Mouse (Mus musculus) heart, adult 2 months (tissue): Measurements from ENCODE around the gene Hectd3. TPM values are rescaled to one million over a fixed set of nuclear protein-coding genes. Genes with fewer than 3 reads are reported as not detected.

ENCODE experiments used
- DNase-seq, 2 experiments: peaks; one replicate each; pipeline ENCODE4 v3.0.0; 2021
- H3K27ac ChIP-seq: fragments of 200-600 bp; 2 replicates; pipeline ENCODE4 v1.8.1; 2022
- H3K27me3 ChIP-seq: fragments of 200-500 bp; 2 replicates; pipeline ENCODE4 v1.6.1; 2012; ENCODE audit warnings: mild to moderate bottlenecking, low read length, inconsistent platforms, mixed read lengths; ENCODE audit not compliant: control insufficient read depth, insufficient read depth
- H3K36me3 ChIP-seq: fragments of 200-500 bp; 2 replicates; pipeline ENCODE4 v1.6.1; 2012; ENCODE audit warnings: low read length, inconsistent platforms; ENCODE audit not compliant: control insufficient read depth, insufficient read depth
- H3K4me1 ChIP-seq: fragments of 200-500 bp; 2 replicates; pipeline ENCODE4 v1.6.1; 2011; ENCODE audit warnings: low read length; ENCODE audit not compliant: control insufficient read depth, insufficient read depth
- H3K4me3 ChIP-seq: fragments of 200-600 bp; 2 replicates; pipeline ENCODE4 v1.8.1; 2022
- H3K79me2 ChIP-seq: fragments of 200-500 bp; replicated peaks from 2 replicates; pipeline ENCODE4 v1.6.1; 2012; ENCODE audit warnings: mild to moderate bottlenecking, inconsistent platforms, low read length, moderate library complexity, mixed read lengths; ENCODE audit not compliant: control insufficient read depth, insufficient read depth
- H3K9ac ChIP-seq: fragments of 200-500 bp; 2 replicates; pipeline ENCODE4 v1.6.1; 2012; ENCODE audit warnings: low read depth, mild to moderate bottlenecking, control low read depth, inconsistent platforms, low read length, mixed read lengths
- CTCF ChIP-seq: fragments of 200-600 bp; IDR thresholded peaks from 2 replicates; pipeline ENCODE4 v1.8.1; 2022; ENCODE audit warnings: antibody characterized with exemption, mild to moderate bottlenecking, moderate library complexity
- EP300 ChIP-seq: fragments of 200-500 bp; IDR thresholded peaks from 2 replicates; pipeline ENCODE4 v1.6.1; 2011; ENCODE audit warnings: low read depth, low read length, control low read depth; ENCODE audit not compliant: insufficient read depth
- POLR2A ChIP-seq: fragments of 200-500 bp; IDR thresholded peaks from 2 replicates; pipeline ENCODE4 v1.6.1; 2011; ENCODE audit warnings: mild to moderate bottlenecking, low read depth, low read length, control low read depth; ENCODE audit not compliant: insufficient read depth
- WGBS: fragments of 180-500 bp; shearing (Covaris S2); methylation state at CpG from one replicate; pipeline ENCODE4 v1.1.7; 2018; 5-methylcytosine and 5-hydroxymethylcytosine counted together
- intact Hi-C: fragments of 180-260 bp; cut with DNase I; formaldehyde crosslinking; loops from one replicate; pipeline ENCODE4 v1.15.1; 2025
- polyA plus RNA-seq: library from polyadenylated mRNA; depleted of rRNA; stranded (reverse); fragments of >200 nt; gene quantifications from 2 replicates; pipeline ENCODE4 v1.2.3, GENCODE M21; 2012
- total RNA-seq, 2 experiments: library from RNA; stranded (reverse); gene quantifications; 2 replicates each; pipeline ENCODE4 v1.2.3; 2021

Hectd3 gene
- total and polyA plus RNA-seq, 3 experiments = 14.0 to 31.0 (median 20.6) TPM

GRCm38 (mm10) chr4:117001957-117002356 is 6.8 kb downstream of the Hectd3 start:
- no peak for DNase-seq
- H3K4me1 ChIP-seq = no peaks in the 10 kb centered on the region
- H3K36me3 ChIP-seq = no peaks in the 10 kb centered on the region
- no peak for TF ChIP-seq POLR2A
- no peak for TF ChIP-seq EP300
- no peak for TF ChIP-seq CTCF
- no peak overlapping the region for H3K27ac ChIP-seq
- H3K79me2 ChIP-seq = no peaks in the 10 kb centered on the region
- no peak overlapping the region for H3K4me3 ChIP-seq
- H3K27me3 ChIP-seq = no peaks in the 10 kb centered on the region
- no peak overlapping the region for H3K9ac ChIP-seq
- 91% methylated on average over 16 of the region's 16 CpGs for WGBS
- intact Hi-C loops = loop anchor here (2.0 to 10.0 kb wide), 3 partner anchors 119 to 213 kb away; no protein-coding TSS in a partner anchor

GRCm38 (mm10) chr4:117002543-117003521 is 7.7 kb downstream of the Hectd3 start:
- Histone ChIP-seq H3K4me3 (no peak overlapping the region), H3K4me1 (peaks cover 1% of the 10 kb centered on the region; the same call in 1 of the 2 replicates), H3K9ac (no peak overlapping the region), H3K79me2 (no peaks in the 10 kb centered on the region), H3K27me3 (no peaks in the 10 kb centered on the region), H3K27ac (no peak overlapping the region), H3K36me3 (no peaks in the 10 kb centered on the region)
- DNase-seq = peak; percentile 56 to 62
- TF ChIP-seq CTCF (peak; percentile 92), POLR2A (no peak)
- intact Hi-C loops = loop anchor here (2.0 to 10.0 kb wide), 3 partner anchors 118 to 212 kb away; no protein-coding TSS in a partner anchor
- 55% methylated on average over 38 of the region's 38 CpGs for WGBS

GRCm38 (mm10) chr4:117004649-117005048 is 9.5 kb downstream of the Hectd3 start:
- Histone ChIP-seq H3K36me3 (no peaks in the 10 kb centered on the region), H3K9ac (no peak overlapping the region), H3K4me3 (no peak overlapping the region), H3K27me3 (no peaks in the 10 kb centered on the region), H3K27ac (no peak overlapping the region), H3K4me1 (peaks cover 1% of the 10 kb centered on the region; the same call in 1 of the 2 replicates), H3K79me2 (no peaks in the 10 kb centered on the region)
- TF ChIP-seq EP300 = no peak
- no peak for TF ChIP-seq CTCF
- TF ChIP-seq POLR2A = no peak
- intact Hi-C loops = loop anchor here (10.0 kb wide), 1 partner anchor 210 kb away; no protein-coding TSS in a partner anchor
- DNase-seq = no peak
- WGBS = 88% methylated on average over 4 of the region's 4 CpGs

GRCm38 (mm10) chr4:117005611-117006400 is 10.7 kb downstream of the Hectd3 start:
- H3K4me1 ChIP-seq = peaks cover 1% of the 10 kb centered on the region; the same call in 1 of the 2 replicates
- H3K27me3 ChIP-seq = no peaks in the 10 kb centered on the region
- WGBS = 69% methylated on average over 7 of the region's 7 CpGs
- no peak overlapping the region for H3K4me3 ChIP-seq
- intact Hi-C loops = loop anchor here (10.0 kb wide), 1 partner anchor 209 kb away; no protein-coding TSS in a partner anchor
- TF ChIP-seq CTCF (no peak), POLR2A (no peak), EP300 (no peak)
- H3K9ac ChIP-seq = no peak overlapping the region
- no peaks in the 10 kb centered on the region for H3K79me2 ChIP-seq
- no peak overlapping the region for H3K27ac ChIP-seq
- H3K36me3 ChIP-seq = no peaks in the 10 kb centered on the region
- DNase-seq = no peak

- no peak for DNase-seq
- Histone ChIP-seq H3K9ac (no peak overlapping the region), H3K27me3 (no peaks in the 10 kb centered on the region), H3K79me2 (no peaks in the 10 kb centered on the region), H3K36me3 (no peaks in the 10 kb centered on the region), H3K4me3 (no peak overlapping the region), H3K4me1 (peaks cover 1% of the 10 kb centered on the region; the same call in 1 of the 2 replicates), H3K27ac (no peak overlapping the region)
- WGBS = 47% methylated on average over 3 of the region's 3 CpGs
- TF ChIP-seq EP300 (no peak), CTCF (no peak), POLR2A (no peak)
- intact Hi-C loops = loop anchor here (10.0 kb wide), 1 partner anchor 208 kb away; no protein-coding TSS in a partner anchor
These were observed 11.9 kb downstream of the Hectd3 start for GRCm38 (mm10) chr4:117007058-117007457.
